Mouse (Mus musculus): ENCODE measurements around the gene Lenep. TPM values are rescaled to one million over a fixed set of nuclear protein-coding genes. Genes with fewer than 3 reads are reported as not detected.
"Not testable (repeated sequence)": the region's sequence is repeated elsewhere in the genome, so short reads cannot be mapped to it uniquely, and the experiment has no call there.

The Lenep gene
- 1 to 10 TPM in 1 of 2 experiments, not detected in 1; 3.0 TPM for total RNA-seq (2021)

DNA sequence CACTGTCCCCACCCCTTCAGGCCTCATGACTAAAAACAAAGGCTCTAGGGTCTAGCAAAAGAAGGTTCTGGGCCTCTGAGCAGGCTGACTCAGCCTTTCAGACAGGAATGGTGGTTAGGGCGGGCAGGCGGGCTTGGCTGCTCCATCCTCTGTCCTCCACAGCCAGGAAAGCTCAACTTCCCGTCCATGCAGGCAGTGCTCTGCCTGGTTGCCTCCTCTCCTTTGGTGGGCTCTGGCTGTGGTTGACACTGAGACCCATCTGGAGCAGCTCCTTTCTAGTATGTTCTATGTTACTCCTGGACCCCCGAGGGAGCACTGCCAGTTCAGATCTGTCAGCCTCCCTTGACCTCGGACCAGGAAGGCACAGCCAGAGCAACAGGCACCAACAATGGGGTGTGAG is at the start of gene Lenep:
Lenep (minus strand) TSS at position 101 of the 400 bp plus-strand sequence.
- intact Hi-C loops (cut with DNase I): no loop called here
- no peak for DNase-seq (ENCODE audit: low spot score in 2 of 2)

DNA sequence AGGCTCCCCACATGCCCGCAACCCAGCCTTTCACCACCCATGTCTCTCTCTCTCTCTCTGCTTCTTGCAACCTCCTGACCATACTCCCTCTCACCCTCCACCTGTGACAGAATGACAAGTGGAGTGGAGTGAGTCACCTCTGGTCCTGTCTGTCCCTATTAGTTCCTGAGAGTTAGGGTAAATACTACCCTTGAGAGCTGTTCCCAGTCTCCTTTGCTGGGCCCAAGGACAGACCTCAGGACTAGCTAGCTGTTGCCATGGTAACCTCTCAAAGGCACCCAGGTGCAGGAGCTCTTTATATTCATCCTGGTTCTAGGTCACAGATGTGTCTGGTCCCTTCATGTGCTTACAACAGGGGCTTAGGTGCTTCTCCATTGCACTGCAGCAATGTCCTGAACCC is 49.3 kb upstream of the Lenep start:
- intact Hi-C loops (cut with DNase I): no loop called here
- DNase-seq (ENCODE audit: low spot score in 2 of 2): no peak

DNA sequence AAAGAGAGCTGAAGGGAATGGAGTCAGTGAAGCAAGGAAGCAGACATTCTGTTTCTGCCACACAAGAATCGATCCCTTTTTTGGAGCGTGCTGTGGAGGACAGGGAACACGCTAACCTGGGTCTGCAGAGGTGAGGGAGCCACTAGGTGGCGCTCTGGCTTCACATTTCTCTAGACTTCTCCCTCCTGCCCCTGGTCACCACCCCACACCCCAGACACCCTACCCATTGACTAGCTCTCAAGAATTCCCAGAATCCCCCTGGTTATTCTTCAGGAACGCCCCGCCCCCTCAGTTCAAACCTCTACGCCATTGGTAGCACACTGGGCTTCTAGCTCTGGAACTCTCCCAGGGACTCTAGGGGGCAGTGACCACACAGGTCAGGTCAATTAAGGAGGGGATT is 46.9 kb upstream of the Lenep start:
- intact Hi-C loops (cut with DNase I): loop anchor here (2.0 kb wide), 1 partner anchor 35 kb away; no protein-coding TSS in a partner anchor
- DNase-seq (ENCODE audit: low spot score in 2 of 2): peak; percentile 60 to 76

DNA sequence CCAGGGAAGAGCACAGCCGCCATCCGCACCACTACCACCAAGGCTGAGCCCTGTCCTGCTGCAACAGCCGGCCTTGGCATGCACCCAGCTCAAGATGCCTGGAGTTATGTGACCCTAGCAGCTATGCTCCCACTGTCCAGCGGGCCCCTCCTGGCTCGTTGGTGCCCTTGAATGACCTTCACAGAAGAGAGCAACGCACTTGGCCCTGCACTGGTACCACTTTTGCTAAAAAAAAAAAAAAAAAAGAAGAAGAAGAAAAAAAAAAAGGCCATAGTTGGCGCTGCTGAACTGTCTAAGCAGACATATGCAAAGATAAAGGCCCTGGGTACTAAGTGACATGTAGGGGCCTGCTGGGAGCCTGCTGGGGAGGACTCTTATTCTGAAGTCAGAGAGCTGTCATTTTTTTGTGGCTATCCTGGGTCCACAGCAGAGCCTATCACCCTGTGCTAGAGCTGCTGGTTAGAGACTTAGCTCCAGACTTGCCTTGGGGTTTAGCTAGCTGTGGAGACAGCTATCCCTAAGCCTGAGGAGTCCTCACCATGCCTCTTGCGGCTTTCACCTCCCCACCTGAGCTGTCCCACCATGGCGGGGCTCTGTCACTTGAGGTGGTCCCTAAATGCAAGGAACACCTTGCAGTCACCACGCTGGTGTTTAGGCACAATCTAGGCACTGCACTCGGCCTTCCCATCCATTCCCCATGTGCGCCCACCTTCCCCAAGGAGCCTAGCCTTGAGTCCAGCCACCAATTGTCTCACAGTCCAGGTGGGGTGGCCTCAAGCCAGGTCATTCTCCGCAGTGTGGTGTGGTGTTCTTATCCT is 46.3 kb upstream of the Lenep start:
- intact Hi-C loops (cut with DNase I): loop anchor here (2.0 kb wide), 1 partner anchor 36 kb away; no protein-coding TSS in a partner anchor
- no peak for DNase-seq (ENCODE audit: low spot score in 2 of 2)

DNA sequence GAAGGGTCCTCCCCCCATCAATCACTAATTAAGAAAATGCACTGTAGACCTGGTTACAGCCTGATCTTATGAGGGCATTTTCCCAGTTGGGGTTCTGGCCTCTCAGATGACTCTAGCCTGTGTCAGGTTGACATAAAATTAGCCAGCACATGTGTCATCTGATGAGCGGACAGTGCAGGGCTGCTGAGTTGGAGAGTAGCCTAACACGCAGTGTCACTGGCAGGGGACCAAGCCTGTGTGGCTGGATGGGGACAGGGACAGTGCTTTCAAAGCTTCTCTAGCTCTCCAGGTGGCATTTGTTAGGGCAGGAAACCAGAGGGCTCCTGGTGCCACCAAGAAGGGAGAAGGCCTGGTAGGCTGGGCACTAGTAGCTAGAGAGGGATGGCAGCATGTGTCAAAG is 38.1 kb upstream of the Lenep start:
- intact Hi-C loops (cut with DNase I): no loop called here
- no peak for DNase-seq (ENCODE audit: low spot score in 2 of 2)

DNA sequence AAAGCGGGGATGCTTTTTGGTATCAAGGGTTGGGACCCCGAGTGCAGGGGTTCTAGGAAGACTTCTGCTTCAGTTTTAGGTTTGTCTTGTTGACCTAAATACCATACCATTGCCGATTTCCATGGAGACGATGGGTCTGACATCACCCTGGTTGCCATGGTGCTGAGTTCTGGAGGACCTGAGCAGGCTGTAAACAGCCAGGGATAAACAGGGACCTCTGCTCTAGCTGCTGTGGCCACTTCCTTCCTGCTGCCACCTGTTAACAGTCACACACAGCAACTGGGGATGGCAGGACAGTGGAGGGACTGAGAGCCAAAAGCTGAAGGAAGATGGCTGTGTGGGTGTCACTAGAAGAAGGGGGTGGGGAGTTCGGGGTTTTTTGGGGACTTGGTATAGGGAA is 34.7 kb upstream of the Lenep start:
- peak; percentile 29 to 44 for DNase-seq (ENCODE audit: low spot score in 2 of 2)

DNA sequence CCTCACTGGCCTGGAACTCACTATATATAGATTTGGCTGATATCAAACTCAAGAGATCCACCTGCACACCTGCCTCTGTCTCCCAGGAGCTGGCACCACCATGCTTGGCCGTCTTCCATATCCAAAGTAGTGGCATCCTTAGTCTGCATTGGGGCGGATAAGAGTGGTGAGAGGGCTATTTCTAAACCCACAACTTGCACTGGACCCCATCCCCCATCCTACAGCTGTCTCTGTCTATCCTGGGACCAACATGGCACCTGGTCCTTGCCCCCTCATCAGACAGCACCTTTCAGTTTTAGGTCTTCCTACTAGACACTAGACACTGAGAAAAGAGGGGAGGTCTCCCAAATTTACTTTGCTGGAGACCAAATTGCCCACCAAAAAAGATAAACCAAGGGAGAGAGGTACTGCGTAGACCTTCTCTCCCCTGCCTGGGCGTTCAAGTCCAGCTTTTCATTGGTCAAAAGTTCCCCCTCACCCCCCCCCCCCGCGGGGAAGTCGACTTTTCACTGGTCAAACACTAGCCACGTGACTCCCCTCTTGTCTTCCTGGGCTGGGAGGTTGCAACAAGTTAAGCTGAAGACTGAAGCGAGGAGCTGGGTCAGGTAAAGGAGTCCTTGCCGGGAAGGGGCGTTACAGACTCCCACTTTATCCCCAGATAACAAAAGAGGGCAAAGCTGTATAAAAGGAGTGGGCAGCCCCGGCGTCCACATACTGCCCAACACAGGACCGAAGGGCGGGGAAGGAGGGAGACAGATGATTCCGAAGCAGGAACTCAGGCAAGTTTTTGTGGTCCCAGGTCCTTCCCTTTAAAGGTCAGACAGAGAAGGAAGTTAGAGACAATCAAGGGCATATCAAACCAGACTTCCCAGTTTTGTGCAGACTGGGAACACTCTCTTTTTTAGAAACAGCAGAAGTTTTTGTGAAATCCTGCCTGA is 33.9 kb upstream of the Lenep start, which contains the start of gene Pbxip1:
Pbxip1 (plus strand) TSS at position 531 of the 938 bp plus-strand sequence.
- intact Hi-C loops (cut with DNase I): loop anchor here (2.0 kb wide), 1 partner anchor 22 kb away; no protein-coding TSS in a partner anchor

More for the DNA sequence above, 34.7 kb upstream of the Lenep start:
- intact Hi-C loops (cut with DNase I): loop anchor here (2.0 kb wide), 1 partner anchor 22 kb away; no protein-coding TSS in a partner anchor

DNA sequence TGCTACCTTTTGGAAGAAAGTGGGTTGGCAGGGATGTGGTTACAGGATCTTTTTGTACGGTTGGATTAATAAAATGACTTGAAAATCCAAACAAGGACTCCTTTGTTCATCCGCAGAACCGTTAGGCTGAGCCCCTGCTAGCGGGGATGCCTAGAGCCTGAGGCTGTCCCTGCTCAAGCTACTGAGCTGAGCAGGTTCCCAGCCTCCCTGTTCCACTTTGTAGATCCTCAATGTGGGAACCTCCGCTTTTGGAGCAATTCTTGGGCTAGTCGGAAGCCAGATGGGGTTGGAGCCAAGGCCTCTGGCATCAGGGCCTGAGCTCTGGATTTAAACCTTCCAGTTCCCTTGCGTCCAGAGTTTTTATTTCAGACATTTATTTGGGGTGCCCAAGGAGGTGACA is 32.4 kb upstream of the Lenep start:
- intact Hi-C loops (cut with DNase I): no loop called here
- DNase-seq (ENCODE audit: low spot score in 2 of 2): no peak

More for the DNA sequence above, 33.9 kb upstream of the Lenep start, which contains the start of gene Pbxip1:
- peak; percentile 11 to 23 for DNase-seq (ENCODE audit: low spot score in 2 of 2)

DNA sequence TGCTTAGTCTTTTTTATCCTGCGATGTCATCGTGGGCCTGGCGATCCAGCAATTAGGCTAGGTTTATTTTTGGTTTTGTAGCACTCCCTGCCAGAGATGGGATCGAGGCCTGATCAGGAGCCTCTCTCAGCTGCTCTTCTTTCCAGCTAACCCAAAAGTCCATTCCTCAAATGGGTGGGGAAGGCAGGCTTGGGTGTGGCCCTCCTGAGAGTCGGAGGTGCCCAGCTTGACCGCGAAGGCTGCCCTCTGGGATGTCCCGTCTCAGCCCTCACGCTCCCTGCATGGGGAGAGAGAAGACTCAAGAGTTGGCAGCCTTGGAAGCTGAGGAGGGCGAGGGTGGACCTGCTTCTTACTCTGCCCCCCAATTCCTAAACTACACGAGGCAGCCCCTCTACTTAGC is 31.9 kb upstream of the Lenep start:
- intact Hi-C loops (cut with DNase I): no loop called here
- DNase-seq (ENCODE audit: low spot score in 2 of 2): no peak

DNA sequence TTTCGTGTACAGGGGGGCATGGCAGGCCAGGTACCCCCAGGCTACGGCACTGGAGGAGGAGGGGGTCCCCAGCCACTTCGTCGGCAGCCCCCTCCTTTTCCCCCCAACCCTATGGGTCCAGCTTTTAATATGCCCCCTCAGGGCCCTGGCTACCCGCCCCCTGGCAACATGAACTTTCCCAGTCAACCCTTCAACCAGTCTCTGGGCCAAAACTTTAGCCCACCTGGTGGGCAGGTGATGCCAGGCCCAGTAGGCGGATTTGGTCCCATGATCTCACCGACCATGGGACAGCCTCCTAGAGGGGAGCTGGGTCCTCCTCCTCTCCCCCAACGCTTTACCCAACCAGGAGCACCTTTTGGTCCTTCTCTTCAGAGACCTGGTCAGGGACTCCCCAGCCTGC is 30.0 kb upstream of the Lenep start:
- intact Hi-C loops (cut with DNase I): no loop called here
- no peak for DNase-seq (ENCODE audit: low spot score in 2 of 2)

DNA sequence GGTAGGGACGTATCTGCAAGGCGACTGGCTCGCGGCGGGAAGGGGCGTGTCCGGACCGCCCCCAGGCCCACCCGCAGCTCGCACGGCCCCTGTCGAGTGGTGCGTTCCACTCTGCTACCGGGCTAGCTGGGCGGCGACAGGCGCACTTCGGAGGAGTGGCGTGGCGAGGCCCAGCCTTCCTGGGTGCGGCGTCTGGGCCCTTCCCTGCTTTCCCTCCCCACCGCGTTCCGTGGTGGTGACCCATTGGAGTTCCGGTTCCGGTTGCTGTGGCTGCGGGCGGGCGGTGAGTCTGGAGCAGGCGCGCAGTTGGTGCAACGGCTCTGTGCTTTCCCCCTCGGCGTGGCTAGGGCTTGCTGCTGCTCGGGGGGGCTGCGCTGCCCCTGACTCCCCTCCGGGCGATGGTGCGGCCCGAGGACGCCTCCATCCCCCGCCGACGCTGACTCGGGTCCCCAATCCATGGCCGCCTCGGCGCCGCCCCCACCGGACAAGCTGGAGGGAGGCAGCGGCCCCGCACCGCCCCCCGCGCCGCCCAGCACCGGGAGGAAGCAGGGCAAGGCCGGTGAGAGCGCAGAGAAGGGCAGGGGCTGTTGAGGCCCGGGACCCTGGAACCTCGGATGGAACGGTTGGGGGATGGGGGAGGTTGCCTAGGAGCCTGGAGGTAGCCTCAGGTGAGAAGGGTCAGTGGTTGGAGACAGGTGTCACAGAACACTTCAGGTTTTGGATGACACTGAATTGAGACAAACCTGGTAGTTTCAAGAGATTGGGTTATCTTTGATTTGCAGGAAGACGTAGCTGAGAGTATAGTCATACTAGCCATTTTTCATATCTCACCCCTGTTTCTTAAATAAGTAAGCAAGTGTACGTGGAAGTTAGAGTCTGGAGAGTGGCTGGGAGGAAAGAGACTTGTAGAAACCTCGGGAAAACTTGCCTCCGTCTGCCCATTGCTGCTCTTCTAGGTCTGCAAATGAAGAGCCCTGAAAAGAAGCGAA is 27.9 kb upstream of the Lenep start, which contains the start of gene Pygo2:
Pygo2 (plus strand) TSS at position 44 of the 989 bp plus-strand sequence.
- intact Hi-C loops (cut with DNase I): no loop called here

DNA sequence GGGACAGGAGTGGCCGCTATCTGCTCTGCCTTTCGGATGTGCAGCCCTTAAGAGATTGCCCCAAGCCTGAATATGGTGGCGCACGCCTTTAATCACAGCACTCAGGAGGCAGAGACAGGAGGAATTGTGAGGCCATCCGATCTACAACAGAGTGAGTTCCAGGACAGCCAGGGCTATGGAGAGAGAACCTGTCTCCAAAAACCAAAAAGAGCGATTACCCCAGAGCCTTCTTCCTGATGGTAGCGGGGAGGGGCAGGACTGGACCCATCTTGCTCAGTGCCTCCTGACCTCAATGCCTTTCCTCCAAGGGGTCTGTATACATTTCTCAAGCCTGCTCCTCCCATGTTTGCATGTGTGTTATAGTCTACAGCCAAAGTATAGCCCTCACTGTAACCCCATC is 26.4 kb upstream of the Lenep start:
- intact Hi-C loops (cut with DNase I); DNase-seq (ENCODE audit: low spot score in 2 of 2): not testable (repeated sequence)

More for the DNA sequence above, 27.9 kb upstream of the Lenep start, which contains the start of gene Pygo2:
- peak; percentile 95 to 98 for DNase-seq (ENCODE audit: low spot score in 2 of 2)

DNA sequence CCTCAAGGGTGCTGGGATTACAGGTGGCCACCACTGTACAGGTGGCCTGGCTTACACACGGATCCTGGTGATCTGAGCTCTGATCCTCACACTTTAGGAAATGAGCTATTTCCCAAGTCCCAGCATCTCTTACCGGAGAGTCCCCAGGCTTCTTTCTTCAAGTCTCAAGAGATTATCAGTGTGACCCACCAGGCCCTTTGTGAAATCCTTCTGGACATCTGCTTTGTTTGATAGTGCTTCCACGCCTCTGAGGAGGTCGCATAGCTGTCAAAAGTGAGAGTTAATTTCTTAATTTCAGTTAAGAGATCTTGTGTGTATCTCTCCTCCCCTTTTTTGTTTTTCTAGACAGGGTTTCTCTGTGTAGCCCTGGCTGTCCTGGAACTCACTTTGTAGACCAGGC is 23.3 kb upstream of the Lenep start:
- no peak for DNase-seq (ENCODE audit: low spot score in 2 of 2)
- intact Hi-C loops (cut with DNase I): no loop called here

DNA sequence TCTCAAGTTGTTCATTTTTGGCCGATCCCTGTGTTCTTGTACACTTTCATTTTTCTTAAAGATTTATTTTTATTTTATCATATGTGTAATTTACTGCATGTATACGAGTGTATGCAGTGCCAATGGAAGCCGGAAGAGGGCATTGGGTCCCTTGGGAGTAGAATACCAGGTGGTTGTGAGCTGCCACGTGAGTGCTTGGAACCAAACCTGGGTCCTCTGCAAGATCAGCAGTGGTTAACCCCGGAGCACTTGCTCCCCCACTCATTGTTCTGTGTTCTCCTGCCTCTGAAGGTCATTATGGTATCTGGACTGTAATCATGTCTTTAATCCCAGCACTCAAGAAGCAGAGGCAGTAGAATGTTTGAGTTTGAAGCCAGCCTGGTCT is 22.5 kb upstream of the Lenep start:
- no peak for DNase-seq (ENCODE audit: low spot score in 2 of 2)
- intact Hi-C loops (cut with DNase I): no loop called here

DNA sequence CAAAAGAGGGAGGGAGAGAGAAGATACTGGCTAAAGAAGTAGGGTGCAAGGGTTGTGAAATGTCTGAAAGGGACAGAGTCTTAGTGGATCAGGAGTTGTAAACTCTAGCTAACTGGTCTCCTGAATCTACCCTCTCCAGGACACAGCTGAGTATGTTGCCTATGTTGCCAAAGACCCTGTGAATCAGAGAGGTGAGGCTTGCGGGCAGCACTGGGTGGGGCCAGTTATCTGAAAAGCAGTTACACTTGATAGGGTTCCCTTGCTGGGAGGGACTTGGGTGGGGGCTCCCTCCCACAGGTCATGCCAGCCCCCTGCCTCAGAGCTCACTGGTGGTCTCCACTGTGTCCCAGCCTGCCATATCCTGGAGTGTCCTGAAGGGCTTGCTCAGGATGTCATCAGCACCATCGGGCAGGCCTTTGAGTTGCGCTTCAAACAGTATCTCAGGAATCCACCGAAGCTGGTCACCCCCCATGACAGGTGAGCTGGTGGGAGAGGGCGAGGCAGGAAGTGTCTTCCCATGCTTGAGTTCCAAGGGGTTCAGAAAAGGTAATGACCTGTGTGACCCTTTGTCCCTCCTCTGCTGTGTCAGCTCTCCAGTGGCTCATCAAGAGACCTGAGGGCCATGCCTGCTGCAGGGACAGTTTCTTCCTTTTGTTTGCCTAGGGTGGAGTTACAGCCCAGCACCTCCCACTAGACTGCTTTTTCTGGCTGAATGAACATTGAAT is 22.0 kb upstream of the Lenep start:
- no peak for DNase-seq (ENCODE audit: low spot score in 2 of 2)
- intact Hi-C loops (cut with DNase I): no loop called here

DNA sequence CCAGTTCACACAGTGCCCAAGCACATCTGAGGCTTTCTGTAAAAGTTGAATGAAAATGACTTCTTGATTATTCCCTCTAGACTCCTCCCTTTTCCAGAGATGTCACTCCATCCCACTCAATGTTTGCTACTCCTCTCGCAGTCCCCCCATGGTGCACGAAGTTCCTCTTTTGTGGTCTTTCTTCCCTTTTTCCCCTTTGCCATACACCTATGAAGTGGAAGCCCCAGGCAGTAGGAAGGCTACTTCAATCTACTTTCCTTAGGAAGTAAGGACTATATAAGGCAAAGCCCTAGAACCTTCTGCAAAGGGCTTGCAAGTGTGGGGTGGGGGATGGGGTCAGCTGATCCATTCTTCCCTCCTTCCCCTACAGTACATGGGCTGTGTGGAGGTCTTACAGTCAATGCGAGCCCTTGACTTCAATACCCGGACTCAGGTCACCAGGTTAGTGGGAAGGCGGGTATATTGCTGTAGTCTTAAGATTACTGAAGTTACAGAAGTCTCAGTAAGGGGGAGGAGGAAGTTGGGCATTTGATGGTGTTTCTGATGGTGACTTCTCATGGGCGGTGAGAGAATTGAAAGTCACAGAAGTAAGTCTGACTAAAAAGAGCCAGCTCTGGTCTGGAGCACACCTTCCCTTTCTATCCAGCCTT is 20.1 kb upstream of the Lenep start:
- no peak for DNase-seq (ENCODE audit: low spot score in 2 of 2)
- intact Hi-C loops (cut with DNase I): no loop called here

DNA sequence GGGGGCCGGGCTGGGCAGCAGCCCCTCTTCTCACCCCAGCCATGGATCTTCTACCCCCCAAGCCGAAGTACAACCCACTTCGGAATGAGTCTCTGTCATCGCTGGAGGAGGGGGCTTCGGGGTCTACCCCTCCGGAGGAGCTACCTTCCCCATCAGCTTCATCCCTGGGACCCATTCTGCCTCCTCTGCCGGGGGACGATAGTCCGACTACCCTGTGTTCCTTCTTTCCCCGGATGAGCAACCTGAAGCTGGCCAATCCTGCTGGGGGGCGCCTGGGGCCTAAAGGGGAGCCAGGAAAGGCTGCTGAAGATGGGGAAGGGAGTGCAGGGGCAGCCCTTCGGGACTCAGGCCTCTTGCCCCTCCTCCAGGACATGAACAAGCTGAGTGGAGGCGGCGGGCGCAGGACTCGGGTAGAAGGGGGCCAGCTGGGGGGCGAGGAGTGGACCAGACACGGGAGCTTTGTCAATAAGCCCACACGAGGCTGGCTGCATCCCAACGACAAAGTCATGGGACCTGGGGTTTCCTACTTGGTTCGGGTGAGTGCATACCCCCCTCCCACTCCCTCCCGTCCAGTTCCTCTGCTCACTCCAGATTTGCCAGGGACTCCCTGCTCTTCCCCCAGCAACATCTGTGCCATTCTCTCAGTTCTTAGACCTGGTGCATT is 19.3 kb upstream of the Lenep start:
- intact Hi-C loops (cut with DNase I): no loop called here
- no peak for DNase-seq (ENCODE audit: low spot score in 2 of 2)

Measured in left cerebral cortex, postnatal 25 days (tissue).